Mouse (Mus musculus) heart, adult 2 months (tissue): Measurements from ENCODE around the gene Chn1. TPM values are rescaled to one million over a fixed set of nuclear protein-coding genes. Genes with fewer than 3 reads are reported as not detected.

Source experiments
- DNase-seq, 2 experiments: peaks; one replicate each; pipeline ENCODE4 v3.0.0; 2021
- H3K27ac ChIP-seq: fragments of 200-600 bp; 2 replicates; pipeline ENCODE4 v1.8.1; 2022
- H3K27me3 ChIP-seq: fragments of 200-500 bp; 2 replicates; pipeline ENCODE4 v1.6.1; 2012; ENCODE audit warnings: mild to moderate bottlenecking, low read length, inconsistent platforms, mixed read lengths; ENCODE audit not compliant: control insufficient read depth, insufficient read depth
- H3K36me3 ChIP-seq: fragments of 200-500 bp; 2 replicates; pipeline ENCODE4 v1.6.1; 2012; ENCODE audit warnings: low read length, inconsistent platforms; ENCODE audit not compliant: control insufficient read depth, insufficient read depth
- H3K4me1 ChIP-seq: fragments of 200-500 bp; 2 replicates; pipeline ENCODE4 v1.6.1; 2011; ENCODE audit warnings: low read length; ENCODE audit not compliant: control insufficient read depth, insufficient read depth
- H3K4me3 ChIP-seq: fragments of 200-600 bp; 2 replicates; pipeline ENCODE4 v1.8.1; 2022
- H3K79me2 ChIP-seq: fragments of 200-500 bp; replicated peaks from 2 replicates; pipeline ENCODE4 v1.6.1; 2012; ENCODE audit warnings: mild to moderate bottlenecking, inconsistent platforms, low read length, moderate library complexity, mixed read lengths; ENCODE audit not compliant: control insufficient read depth, insufficient read depth
- H3K9ac ChIP-seq: fragments of 200-500 bp; 2 replicates; pipeline ENCODE4 v1.6.1; 2012; ENCODE audit warnings: low read depth, mild to moderate bottlenecking, control low read depth, inconsistent platforms, low read length, mixed read lengths
- CTCF ChIP-seq: fragments of 200-600 bp; IDR thresholded peaks from 2 replicates; pipeline ENCODE4 v1.8.1; 2022; ENCODE audit warnings: antibody characterized with exemption, mild to moderate bottlenecking, moderate library complexity
- EP300 ChIP-seq: fragments of 200-500 bp; IDR thresholded peaks from 2 replicates; pipeline ENCODE4 v1.6.1; 2011; ENCODE audit warnings: low read depth, low read length, control low read depth; ENCODE audit not compliant: insufficient read depth
- POLR2A ChIP-seq: fragments of 200-500 bp; IDR thresholded peaks from 2 replicates; pipeline ENCODE4 v1.6.1; 2011; ENCODE audit warnings: mild to moderate bottlenecking, low read depth, low read length, control low read depth; ENCODE audit not compliant: insufficient read depth
- whole genome bisulfite sequencing: fragments of 180-500 bp; shearing (Covaris S2); methylation state at CpG from one replicate; pipeline ENCODE4 v1.1.7; 2018; 5-methylcytosine and 5-hydroxymethylcytosine counted together
- intact Hi-C: fragments of 180-260 bp; cut with DNase I; formaldehyde crosslinking; loops from one replicate; pipeline ENCODE4 v1.15.1; 2025
- polyA plus RNA-seq: library from polyadenylated mRNA; depleted of rRNA; stranded (reverse); fragments of >200 nt; gene quantifications from 2 replicates; pipeline ENCODE4 v1.2.3, GENCODE M21; 2012
- total RNA-seq, 2 experiments: library from RNA; stranded (reverse); gene quantifications; 2 replicates each; pipeline ENCODE4 v1.2.3; 2021

The Chn1 gene
- total and polyA plus RNA-seq, 3 experiments, result 33.9 to 35.2 (median 35.2) TPM

DNA sequence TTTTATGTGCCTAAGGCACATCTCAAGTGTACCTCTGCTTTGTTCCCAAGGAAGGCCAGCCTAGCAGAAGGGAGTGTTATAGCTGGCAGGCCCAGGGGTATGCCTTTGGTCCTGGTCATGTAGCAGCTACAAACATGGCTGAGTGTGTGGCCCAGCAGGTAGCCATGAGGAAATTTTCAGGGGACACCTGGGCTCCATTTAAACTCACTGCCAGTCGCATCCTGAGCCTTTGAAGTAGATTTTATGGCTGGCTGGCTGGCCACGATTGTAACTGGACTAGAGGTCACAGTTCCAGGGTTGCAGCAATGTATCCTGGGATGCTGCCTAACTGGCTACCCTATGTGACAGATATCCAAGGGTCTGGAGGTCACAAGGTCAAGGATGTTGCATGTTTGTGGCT is 174.5 kb downstream of the Chn1 start:
- 85% methylated on average over 2 of the region's 2 CpGs for WGBS
- Histone ChIP-seq H3K79me2 (no peaks in the 10 kb centered on the region), H3K9ac (no peak overlapping the region), H3K27me3 (no peaks in the 10 kb centered on the region), H3K36me3 (no peaks in the 10 kb centered on the region), H3K27ac (no peak overlapping the region), H3K4me1 (no peaks in the 10 kb centered on the region), H3K4me3 (no peak overlapping the region)
- TF ChIP-seq POLR2A, result no peak
- no peak for TF ChIP-seq EP300
- TF ChIP-seq CTCF, result no peak
- no peak for DNase-seq
- intact Hi-C loops, result no loop called here

DNA sequence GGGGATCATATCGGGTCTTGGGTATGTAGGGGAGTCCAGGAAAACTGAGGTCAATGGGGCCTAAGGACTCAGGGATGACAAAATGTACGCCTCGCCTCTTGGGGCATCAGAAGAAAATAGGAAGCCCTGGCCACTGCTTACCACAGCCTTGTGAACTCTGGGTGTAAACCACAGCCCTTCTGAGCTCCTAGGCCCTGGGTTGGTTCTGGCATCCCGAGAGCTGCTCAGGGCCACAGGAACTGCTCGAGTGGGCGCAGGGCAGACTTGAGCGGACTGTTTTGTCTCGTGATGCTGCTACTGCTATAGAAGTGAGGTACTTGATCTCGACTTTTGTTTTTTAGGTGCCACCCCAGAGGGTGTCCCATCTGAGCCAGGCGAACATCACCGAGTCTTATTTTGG is 177.4 kb downstream of the Chn1 start:
- DNase-seq, result no peak
- H3K4me1 ChIP-seq, result peaks cover 4% of the 10 kb centered on the region
- TF ChIP-seq POLR2A, result no peak
- TF ChIP-seq CTCF, result no peak
- 94% methylated on average over 11 of the region's 11 CpGs for WGBS
- H3K79me2 ChIP-seq, result no peaks in the 10 kb centered on the region
- H3K27me3 ChIP-seq, result no peaks in the 10 kb centered on the region
- intact Hi-C loops, result no loop called here
- no peaks in the 10 kb centered on the region for H3K36me3 ChIP-seq
- H3K27ac ChIP-seq, result no peak overlapping the region
- H3K9ac ChIP-seq, result no peak overlapping the region
- H3K4me3 ChIP-seq, result no peak overlapping the region

DNA sequence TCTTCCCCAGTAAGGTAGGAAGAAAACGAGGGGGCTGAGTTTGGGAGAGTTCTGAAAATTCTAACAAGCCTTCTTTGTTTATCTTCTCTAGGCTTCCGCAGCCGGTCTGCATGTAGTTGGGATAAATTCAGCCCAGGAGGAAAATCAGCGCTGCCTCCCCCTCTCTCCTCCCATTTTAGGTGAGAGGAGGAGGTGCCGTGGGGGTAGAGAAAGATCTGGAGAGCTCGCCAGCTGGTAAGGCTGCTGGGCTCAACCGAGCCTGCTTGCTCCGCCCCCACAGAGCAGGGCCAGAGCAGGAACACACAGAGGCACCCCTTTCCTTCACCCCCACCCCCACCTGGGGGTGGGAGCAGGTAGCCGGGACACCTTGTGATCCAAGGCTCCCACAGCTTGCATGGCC is 178.4 kb downstream of the Chn1 start:
- no peak overlapping the region; the same call in 1 of the 2 replicates for H3K27ac ChIP-seq
- peak in 1 of 2 experiments; percentile 37 for DNase-seq
- H3K9ac ChIP-seq, result no peak overlapping the region
- TF ChIP-seq CTCF, result no peak
- no peak for TF ChIP-seq EP300
- no peak for TF ChIP-seq POLR2A
- 6% methylated on average over 9 of the region's 9 CpGs for WGBS
- no peaks in the 10 kb centered on the region for H3K79me2 ChIP-seq
- H3K4me3 ChIP-seq, result peak overlapping the region; percentile 29; the same call in 1 of the 2 replicates
- H3K4me1 ChIP-seq, result peaks cover 10% of the 10 kb centered on the region
- no peaks in the 10 kb centered on the region for H3K27me3 ChIP-seq
- intact Hi-C loops, result no loop called here
- H3K36me3 ChIP-seq, result no peaks in the 10 kb centered on the region

DNA sequence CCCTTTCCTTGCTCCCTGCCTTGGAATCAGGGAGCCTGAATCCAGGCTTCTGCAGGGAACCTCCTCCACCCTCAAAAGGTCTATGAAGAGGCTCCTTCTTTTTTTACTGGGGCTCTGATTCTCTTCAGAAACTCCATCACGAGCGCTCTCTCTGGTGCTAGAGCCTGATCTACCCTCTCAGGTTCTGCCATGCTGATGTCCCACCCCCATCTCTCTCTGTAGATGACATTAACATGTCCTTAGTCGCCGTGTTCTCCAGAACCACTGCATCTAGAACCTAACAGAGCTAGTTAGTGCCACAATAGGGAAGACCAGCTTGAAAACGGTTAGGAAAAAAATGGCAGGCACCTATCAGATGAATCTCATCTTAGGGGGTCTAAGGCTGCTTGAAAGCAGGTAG is 178.8 kb downstream of the Chn1 start:
- Histone ChIP-seq H3K4me1 (peaks cover 12% of the 10 kb centered on the region), H3K27me3 (no peaks in the 10 kb centered on the region), H3K4me3 (peak overlapping the region; percentile 29; the same call in 1 of the 2 replicates), H3K9ac (no peak overlapping the region), H3K36me3 (no peaks in the 10 kb centered on the region), H3K27ac (no peak overlapping the region; the same call in 1 of the 2 replicates), H3K79me2 (no peaks in the 10 kb centered on the region)
- no peak for DNase-seq
- TF ChIP-seq POLR2A (no peak), CTCF (no peak)
- 60% methylated on average over 5 of the region's 5 CpGs for WGBS
- intact Hi-C loops, result no loop called here

DNA sequence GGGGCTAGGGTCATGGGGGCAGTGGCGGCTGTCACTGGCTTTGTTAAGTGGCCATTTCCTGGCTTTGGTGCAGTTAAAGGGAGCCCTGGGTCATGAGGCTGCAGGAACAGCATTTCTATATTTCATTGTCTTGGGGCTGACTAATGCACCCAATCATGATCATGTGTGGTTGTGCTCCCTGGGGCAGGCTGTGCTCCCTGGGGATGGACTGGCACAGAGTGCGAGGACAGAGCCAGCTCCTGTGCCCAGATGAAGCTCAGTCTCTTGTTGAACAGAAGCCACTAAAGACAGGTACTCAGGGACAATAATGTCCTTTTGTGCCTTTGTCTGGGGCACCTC is 182.1 kb downstream of the Chn1 start:
- Histone ChIP-seq H3K79me2 (no peaks in the 10 kb centered on the region), H3K4me3 (no peak overlapping the region), H3K27me3 (no peaks in the 10 kb centered on the region), H3K36me3 (no peaks in the 10 kb centered on the region), H3K9ac (no peak overlapping the region), H3K27ac (peak overlapping the region; percentile 84), H3K4me1 (peaks cover 12% of the 10 kb centered on the region)
- 51% methylated on average over 2 of the region's 2 CpGs for WGBS
- DNase-seq, result no peak
- intact Hi-C loops, result no loop called here
- no peak for TF ChIP-seq POLR2A
- no peak for TF ChIP-seq EP300
- no peak for TF ChIP-seq CTCF

DNA sequence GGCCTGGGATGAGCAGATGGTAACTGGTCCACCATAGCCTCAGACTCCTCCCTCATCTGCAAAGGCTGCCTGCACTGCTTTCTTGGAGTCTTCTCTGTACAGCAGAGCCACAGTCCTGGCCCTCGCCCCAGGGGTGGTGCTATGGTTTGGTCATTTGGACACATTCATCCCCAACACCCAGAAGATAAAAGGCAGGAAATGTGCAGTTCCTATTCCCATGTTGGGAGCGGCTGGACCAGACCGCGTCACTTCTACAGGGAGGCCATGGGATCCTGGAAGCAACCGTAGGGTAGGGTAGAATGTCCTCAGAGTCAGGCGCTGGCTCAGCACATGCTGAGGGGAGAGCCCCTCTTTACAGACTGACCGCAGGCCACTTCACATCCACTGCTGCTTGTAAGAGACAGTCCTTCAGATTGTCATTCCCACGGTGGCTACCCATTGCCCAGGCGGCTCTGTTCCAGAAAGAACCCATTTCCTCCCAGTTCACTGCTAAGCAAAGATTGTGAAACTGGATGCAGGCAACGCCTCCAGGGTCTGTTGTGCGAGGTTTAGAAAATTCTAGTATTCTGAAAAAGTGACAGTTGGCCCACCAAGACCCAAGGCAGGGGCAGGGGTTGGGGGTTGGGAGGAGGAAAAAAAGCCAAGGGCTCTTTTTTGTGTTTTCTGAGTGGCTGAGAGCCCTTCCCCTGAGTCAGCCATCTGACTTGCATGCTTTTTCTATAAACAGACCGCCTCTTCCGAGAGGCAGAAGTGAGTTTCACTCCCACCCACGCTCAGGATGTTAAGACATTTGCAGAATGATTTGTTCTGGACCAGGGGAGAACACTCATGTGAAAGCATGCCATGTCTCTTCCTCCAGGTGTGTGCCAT is 182.7 kb downstream of the Chn1 start:
- Histone ChIP-seq H3K79me2 (no peaks in the 10 kb centered on the region), H3K36me3 (no peaks in the 10 kb centered on the region), H3K9ac (peak overlapping the region; percentile 49; the same call in 1 of the 2 replicates), H3K4me1 (peaks cover 12% of the 10 kb centered on the region), H3K27me3 (no peaks in the 10 kb centered on the region), H3K27ac (peak overlapping the region; percentile 84), H3K4me3 (peak overlapping the region; percentile 19; the same call in 1 of the 2 replicates)
- peak; percentile 77 to 85 for DNase-seq
- peak; percentile 63 for TF ChIP-seq POLR2A
- TF ChIP-seq CTCF, result no peak
- TF ChIP-seq EP300, result 0 out of 2 replicates have a peak, but pooled peaks have one; percentile 54
- intact Hi-C loops, result no loop called here
- WGBS, result 35% methylated on average over 14 of the region's 14 CpGs
